ENCODE assay signal across 24 mouse cellular contexts in the genomic region with DNA sequence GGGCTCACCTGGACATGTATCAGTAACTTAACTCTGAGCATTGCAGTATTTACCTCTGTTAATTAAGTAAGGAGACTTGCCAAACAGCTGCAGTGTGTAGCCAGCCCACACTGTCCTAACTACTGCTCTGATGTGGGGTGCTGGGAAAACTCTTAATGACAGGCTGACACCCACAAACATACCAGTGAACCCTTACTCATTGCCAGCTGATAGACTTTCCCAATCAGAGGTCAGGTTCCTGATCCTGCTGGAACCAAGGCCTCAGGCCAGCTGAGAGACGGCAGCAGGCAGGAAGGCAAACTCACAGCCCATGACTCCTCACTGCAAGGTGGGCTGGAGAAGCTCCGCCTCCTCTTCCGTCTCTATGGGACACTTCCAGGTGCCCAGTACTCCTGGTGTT.
DNase-seq lines count a peak whose midpoint lies in the region; ATAC-seq and TF ChIP-seq lines count a peak whose summit lies in the region.
"Had no signal": no experiment of that assay in that cellular context is flagged by ENCODE, and none has a peak within 500 bp of the region (broad histone marks: within the 10 kb centered on the region; RNA-seq: fewer than 3 reads in every experiment).

No protein-coding gene starts in this region.

- H3K4me3 ChIP-seq in hindbrain, embryonic 10.5 days = no peak overlapping the region
- no peak overlapping the region for H3K4me3 ChIP-seq in hindbrain, embryonic 14.5 days (replicated peaks; ENCODE audit: low read length)
- no peak overlapping the region for H3K4me3 ChIP-seq in intestine, postnatal 0 days (ENCODE audit: low read depth, low read length)
- H3K4me3 ChIP-seq in intestine, embryonic 16.5 days (ENCODE audit: low read length) = no peak overlapping the region
- H3K4me3 ChIP-seq in megakaryocyte, embryonic 14.5 days (replicated peaks) = peak overlapping the region; percentile 46
- H3K4me3 ChIP-seq: embryonic facial prominence, embryonic 10.5 days; embryonic facial prominence, embryonic 12.5 days; forebrain, embryonic 13.5 days had no signal

- no peak for DNase-seq in hindbrain, embryonic 10.5 days (ENCODE audit: low spot score)
- no peak for DNase-seq in hindbrain, embryonic 14.5 days (ENCODE audit: low spot score)
- DNase-seq in kidney, adult 8-10 months = no peak
- DNase-seq: adrenal gland, adult 8-10 months; adrenal gland, postnatal 14 days; adrenal gland, postnatal 36 days; B cell, adult 2 months; cerebellum, adult 11-12 months; cerebellum, adult 2 months; cerebellum, adult 9-10 months; cerebellum, postnatal 10 days; cerebellum, postnatal 25 days had no signal

- WGBS in hindbrain, embryonic 10.5 days = 86% methylated on average over 3 of the region's 3 CpGs
- 95% methylated on average over 3 of the region's 3 CpGs for WGBS in hindbrain, embryonic 14.5 days
- 74% methylated on average over 3 of the region's 3 CpGs for WGBS in intestine, postnatal 0 days
- WGBS in intestine, embryonic 16.5 days = 90% methylated on average over 3 of the region's 3 CpGs

- peaks cover 25% of the 10 kb centered on the region for H3K4me1 ChIP-seq in hindbrain, embryonic 10.5 days (replicated peaks)
- peaks cover 13% of the 10 kb centered on the region for H3K4me1 ChIP-seq in hindbrain, embryonic 14.5 days (replicated peaks; ENCODE audit: control insufficient read depth, insufficient read depth, low read length)
- no peaks in the 10 kb centered on the region for H3K4me1 ChIP-seq in intestine, postnatal 0 days (replicated peaks; ENCODE audit: control insufficient read depth, insufficient read depth, low read length)
- no peaks in the 10 kb centered on the region for H3K4me1 ChIP-seq in intestine, embryonic 16.5 days (ENCODE audit: control insufficient read depth, insufficient read depth, low read length)
- peaks cover 66% of the 10 kb centered on the region for H3K4me1 ChIP-seq in megakaryocyte, embryonic 14.5 days

- H3K9me3 ChIP-seq in hindbrain, embryonic 10.5 days = no peaks in the 10 kb centered on the region
- H3K9me3 ChIP-seq in hindbrain, embryonic 14.5 days (ENCODE audit: control insufficient read depth, low read length) = no peaks in the 10 kb centered on the region
- no peaks in the 10 kb centered on the region for H3K9me3 ChIP-seq in intestine, postnatal 0 days (ENCODE audit: control insufficient read depth)
- no peaks in the 10 kb centered on the region for H3K9me3 ChIP-seq in intestine, embryonic 16.5 days (ENCODE audit: control insufficient read depth, low read length)
- no peaks in the 10 kb centered on the region for H3K9me3 ChIP-seq in megakaryocyte, embryonic 14.5 days
- H3K9me3 ChIP-seq: embryonic facial prominence, embryonic 10.5 days; embryonic facial prominence, embryonic 12.5 days; forebrain, embryonic 13.5 days; G1E had no signal

- H3K9ac ChIP-seq in hindbrain, embryonic 14.5 days = no peak overlapping the region
- no peak overlapping the region for H3K9ac ChIP-seq in intestine, postnatal 0 days (ENCODE audit: low read depth, low read length)
- no peak overlapping the region for H3K9ac ChIP-seq in intestine, embryonic 16.5 days (ENCODE audit: low read depth, low read length)
- H3K9ac ChIP-seq: embryonic facial prominence, embryonic 12.5 days; forebrain, embryonic 13.5 days had no signal

- TF ChIP-seq CTCF in intestine, postnatal 0 days (IDR thresholded peaks at IDR 0.05; ENCODE audit: low read depth) = no peak

- H3K27me3 ChIP-seq in hindbrain, embryonic 10.5 days (ENCODE audit: insufficient read depth, poor library complexity, severe bottlenecking) = no peaks in the 10 kb centered on the region
- no peaks in the 10 kb centered on the region for H3K27me3 ChIP-seq in hindbrain, embryonic 14.5 days (ENCODE audit: control insufficient read depth, insufficient read depth, low read length)
- no peaks in the 10 kb centered on the region for H3K27me3 ChIP-seq in intestine, postnatal 0 days (replicated peaks; ENCODE audit: control insufficient read depth, insufficient read depth, low read length)
- no peaks in the 10 kb centered on the region for H3K27me3 ChIP-seq in intestine, embryonic 16.5 days (replicated peaks; ENCODE audit: control insufficient read depth, insufficient read depth, low read length)
- no peaks in the 10 kb centered on the region for H3K27me3 ChIP-seq in megakaryocyte, embryonic 14.5 days (replicated peaks)
- H3K27me3 ChIP-seq: CH12.LX; embryonic facial prominence, embryonic 12.5 days; forebrain, embryonic 13.5 days; Patski had no signal

- no peak overlapping the region for H3K4me2 ChIP-seq in hindbrain, embryonic 14.5 days (replicated peaks)
- no peak overlapping the region for H3K4me2 ChIP-seq in intestine, postnatal 0 days (replicated peaks; ENCODE audit: low read depth)
- H3K4me2 ChIP-seq in intestine, embryonic 16.5 days (ENCODE audit: low read depth, low read length) = no peak overlapping the region
- H3K4me2 ChIP-seq: embryonic facial prominence, embryonic 12.5 days; forebrain, embryonic 13.5 days had no signal

- peaks cover 19% of the 10 kb centered on the region for H3K36me3 ChIP-seq in hindbrain, embryonic 10.5 days
- H3K36me3 ChIP-seq in hindbrain, embryonic 14.5 days (replicated peaks; ENCODE audit: control insufficient read depth, insufficient read depth) = no peaks in the 10 kb centered on the region
- no peaks in the 10 kb centered on the region; the same call in 1 of the 2 replicates for H3K36me3 ChIP-seq in intestine, postnatal 0 days (ENCODE audit: control insufficient read depth, insufficient read depth)
- H3K36me3 ChIP-seq in intestine, embryonic 16.5 days (ENCODE audit: control insufficient read depth, insufficient read depth, low read length) = no peaks in the 10 kb centered on the region
- H3K36me3 ChIP-seq in megakaryocyte, embryonic 14.5 days (replicated peaks; ENCODE audit: low read length) = peaks cover 73% of the 10 kb centered on the region
- H3K36me3 ChIP-seq: embryonic facial prominence, embryonic 12.5 days; G1E had no signal

- peak overlapping the region; percentile 13; the same call in 1 of the 2 replicates for H3K27ac ChIP-seq in hindbrain, embryonic 10.5 days
- H3K27ac ChIP-seq in hindbrain, embryonic 14.5 days = no peak overlapping the region
- H3K27ac ChIP-seq in intestine, postnatal 0 days (ENCODE audit: low read depth, low read length) = 0 out of 2 replicates have a peak overlapping the region, but pooled peaks have one; percentile 21
- no peak overlapping the region for H3K27ac ChIP-seq in intestine, embryonic 16.5 days (ENCODE audit: low read length)
- H3K27ac ChIP-seq: embryonic facial prominence, embryonic 12.5 days had no signal

- ATAC-seq in hindbrain, embryonic 14.5 days (ENCODE audit: low FRiP score) = no peak
- ATAC-seq in intestine, postnatal 0 days = no peak
- ATAC-seq in intestine, embryonic 16.5 days = no peak
- no peak for ATAC-seq in megakaryocyte, adult 5-6 weeks (ENCODE audit: poor library complexity, severe bottlenecking)
- ATAC-seq: activated CD4-positive, CD25-positive, alpha-beta regulatory T cell, adult 4 months; CD4-positive, CD25-positive, alpha-beta regulatory T cell, adult 4 months; forebrain, embryonic 13.5 days; Patski had no signal

Comparison
In these comparisons a context has a peak if more than half of its experiments do, and no peak if none do; other contexts are left out.
1. H3K27ac ChIP-seq: peak in hindbrain, embryonic 10.5 days (single experiment) and intestine, postnatal 0 days (single experiment); none in hindbrain, embryonic 14.5 days (single experiment) and intestine, embryonic 16.5 days (single experiment).